Mouse (Mus musculus): ENCODE data around the gene Adgrb2.

The Adgrb2 gene

DNA sequence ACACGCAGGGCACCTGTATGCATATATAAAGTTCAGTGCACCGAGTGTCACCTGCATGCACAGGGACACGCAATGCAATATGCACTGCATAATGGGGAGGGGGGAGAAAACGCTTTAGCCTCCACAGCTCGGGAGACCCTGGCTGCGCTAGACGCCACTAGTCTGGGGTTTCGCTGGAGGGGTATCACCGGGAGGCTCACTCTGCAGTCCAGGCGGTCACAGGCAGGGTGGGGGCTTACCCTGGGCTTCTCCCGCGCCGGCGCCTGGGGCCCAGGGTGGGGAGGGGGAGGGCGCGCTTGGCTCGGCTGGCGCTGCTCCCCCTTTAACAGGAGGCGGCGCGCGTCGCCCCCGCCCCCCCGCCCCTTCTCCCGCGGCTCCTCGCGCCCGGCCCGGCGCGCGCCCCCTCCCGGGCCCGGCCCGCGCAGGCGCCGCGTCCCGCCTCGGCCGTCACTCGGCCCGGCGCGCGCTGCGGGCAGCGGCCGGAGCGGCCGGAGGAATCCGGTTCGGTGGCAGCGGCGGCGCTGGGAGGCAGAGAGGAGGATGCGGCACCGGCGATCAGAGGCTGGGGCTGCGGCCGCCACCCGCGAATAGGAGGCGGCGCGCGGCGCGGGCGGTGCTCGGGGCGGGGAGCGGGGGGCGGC, at the start of gene Adgrb2:
Adgrb2 (plus strand) TSS at position 450 of the 641 bp plus-strand sequence.
- DNase-seq (ENCODE audit: low read depth), result peak; percentile 24

GRCm38 (mm10) chr4:129951359-129951821, 33.3 kb upstream of the Adgrb2 start:
- DNase-seq (ENCODE audit: low read depth), result no peak

- DNase-seq (ENCODE audit: low read depth), result no peak
Observed at GRCm38 (mm10) chr4:129952241-129952810, 32.3 kb upstream of the Adgrb2 start.

DNA sequence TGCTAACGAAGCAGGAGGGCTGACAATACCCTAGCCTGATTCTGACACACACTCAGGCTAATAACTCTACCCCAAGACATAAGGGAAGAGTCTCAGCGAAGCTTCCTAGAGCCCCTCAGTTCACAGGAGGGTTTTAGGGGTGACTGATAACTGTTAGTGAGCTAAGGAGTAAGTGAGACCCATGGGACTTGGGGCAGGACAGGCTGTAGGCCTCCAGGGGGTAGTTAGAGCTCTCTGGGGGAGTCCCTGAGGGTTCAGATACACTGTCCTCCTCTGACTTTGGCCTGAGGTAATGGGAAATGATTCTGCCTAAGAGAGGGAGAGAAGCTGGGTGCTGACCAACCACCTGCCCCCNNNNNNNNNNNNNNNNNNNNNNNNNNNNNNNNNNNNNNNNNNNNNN, 30.1 kb upstream of the Adgrb2 start:
- DNase-seq (ENCODE audit: low read depth), result no peak

DNA sequence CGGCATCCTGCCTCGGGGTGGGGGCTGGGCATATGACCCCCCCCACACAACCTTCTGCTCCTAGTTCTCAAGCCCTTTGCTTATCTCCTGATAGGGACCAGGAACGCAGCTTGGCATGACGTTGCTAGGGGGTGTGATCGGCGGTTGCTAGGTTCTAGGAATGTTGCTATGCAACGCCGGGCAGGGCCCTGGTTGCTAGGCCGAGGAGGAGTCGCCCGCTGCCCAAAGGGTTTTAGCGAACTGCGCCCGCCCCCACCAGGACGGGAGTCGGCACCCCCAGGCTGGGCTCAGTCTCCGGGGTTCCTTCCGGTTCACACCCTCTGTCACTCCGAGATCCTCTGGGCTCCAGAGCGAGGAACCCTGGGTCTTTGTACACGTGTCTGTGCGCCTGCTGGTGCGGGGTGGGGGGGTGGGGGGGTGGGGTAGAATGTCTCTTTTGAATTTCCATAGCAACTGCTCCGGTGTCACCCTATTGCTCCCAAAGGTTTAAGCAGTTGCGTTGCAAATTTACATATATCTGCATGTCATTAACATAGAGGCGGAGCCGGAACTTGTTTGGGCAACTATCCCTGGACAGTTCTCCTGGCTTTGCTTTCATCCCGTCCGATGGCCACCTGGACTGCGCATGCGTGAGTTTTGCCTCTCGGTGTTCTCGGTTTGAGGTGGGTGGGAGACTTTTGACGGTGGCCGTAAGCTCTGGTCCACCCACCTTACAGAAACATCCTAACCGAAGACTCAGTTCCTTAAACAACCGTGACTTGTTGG, 24.3 kb upstream of the Adgrb2 start:
- DNase-seq (ENCODE audit: low read depth), result peak; percentile 57

GRCm38 (mm10) chr4:129965294-129965693, 19.4 kb upstream of the Adgrb2 start:
- no peak for DNase-seq (ENCODE audit: low read depth)

DNA sequence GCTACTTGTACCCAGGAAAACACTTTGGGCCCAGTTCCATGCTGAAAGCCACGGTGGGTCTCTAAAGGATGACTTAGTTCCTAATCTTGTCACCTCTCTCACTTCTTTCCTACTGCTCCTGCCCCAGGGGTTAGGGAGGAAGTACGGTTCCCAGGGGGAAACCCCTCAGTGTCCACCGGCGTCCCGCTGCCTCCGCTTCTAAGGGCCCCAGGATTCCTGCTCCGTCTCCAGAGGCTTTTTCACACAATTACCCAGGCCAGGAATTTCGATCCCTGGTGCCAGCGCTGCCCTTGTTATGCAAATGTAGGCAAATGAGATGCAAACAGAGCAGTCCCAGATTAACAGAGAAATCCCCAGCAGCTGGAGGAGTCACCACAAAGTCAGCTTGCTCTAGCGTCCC, 18.5 kb upstream of the Adgrb2 start:
- no peak for DNase-seq (ENCODE audit: low read depth)

DNA sequence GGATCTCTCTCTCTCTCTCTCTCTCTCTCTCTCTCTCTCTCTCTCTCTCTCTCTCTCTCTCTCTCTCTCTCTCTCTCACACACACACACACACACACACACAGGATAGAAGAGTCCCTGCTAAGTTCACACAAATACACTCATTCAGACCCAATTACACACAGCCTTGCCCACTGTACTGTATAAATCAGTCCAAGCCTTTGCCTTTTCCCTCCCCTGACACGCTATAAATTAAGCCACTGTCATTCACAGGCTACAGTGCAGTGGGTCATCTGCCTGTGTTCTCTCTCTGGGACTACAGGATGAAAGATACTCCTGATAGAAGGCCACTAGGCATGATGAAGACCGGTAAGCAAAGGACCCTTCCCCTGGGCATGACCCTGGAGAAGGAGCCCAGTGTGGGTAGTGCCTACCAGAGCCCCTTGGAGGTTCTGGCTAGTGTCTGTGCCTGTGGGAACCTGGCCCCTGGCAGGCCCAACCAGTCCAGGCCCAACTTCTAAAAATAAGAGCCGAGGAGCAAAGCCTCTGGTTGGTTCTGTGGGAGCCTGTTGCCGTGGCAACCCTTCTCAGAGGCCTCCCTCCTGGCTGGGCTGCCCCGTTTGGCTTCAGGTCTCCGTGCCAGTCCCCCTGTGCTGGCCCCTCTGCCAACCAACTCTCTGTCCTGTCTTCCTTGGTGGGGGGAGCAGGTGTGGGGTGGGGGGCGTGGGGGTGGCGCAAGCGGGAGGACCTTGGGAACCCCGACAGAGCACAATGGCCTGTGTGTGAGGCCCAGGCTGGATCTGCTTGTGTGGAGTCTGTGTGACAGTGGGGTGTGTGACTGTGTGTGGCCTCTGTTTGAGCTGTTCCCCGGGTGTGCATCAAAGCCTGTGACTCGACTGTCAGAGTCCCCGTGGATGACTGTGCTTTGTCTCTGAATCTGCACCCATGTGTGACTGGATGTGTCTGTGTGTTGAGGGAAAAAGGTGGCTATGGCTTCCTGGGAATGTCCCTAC, 17.4 kb upstream of the Adgrb2 start:
- no peak for DNase-seq (ENCODE audit: low read depth)

DNA sequence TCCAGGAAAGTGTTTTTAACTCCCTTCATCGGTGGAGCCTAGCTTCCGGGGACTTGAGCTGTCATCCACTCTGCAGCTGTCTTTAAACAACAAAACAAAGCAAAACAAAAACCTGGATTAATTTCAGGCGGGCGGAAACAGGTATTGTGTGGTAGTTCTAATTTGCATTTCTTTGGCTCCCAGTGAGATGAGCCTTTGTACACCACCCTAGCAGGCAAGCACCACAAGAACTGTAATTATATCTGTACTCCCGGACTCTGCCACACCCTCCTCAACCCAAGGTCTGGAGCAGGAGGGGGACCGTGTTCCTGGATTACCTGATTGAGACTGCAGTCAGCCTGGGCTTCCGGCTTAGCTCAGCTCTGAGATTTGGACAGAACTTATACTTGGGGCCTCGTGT, 14.5 kb upstream of the Adgrb2 start:
- DNase-seq (ENCODE audit: low read depth), result no peak

DNA sequence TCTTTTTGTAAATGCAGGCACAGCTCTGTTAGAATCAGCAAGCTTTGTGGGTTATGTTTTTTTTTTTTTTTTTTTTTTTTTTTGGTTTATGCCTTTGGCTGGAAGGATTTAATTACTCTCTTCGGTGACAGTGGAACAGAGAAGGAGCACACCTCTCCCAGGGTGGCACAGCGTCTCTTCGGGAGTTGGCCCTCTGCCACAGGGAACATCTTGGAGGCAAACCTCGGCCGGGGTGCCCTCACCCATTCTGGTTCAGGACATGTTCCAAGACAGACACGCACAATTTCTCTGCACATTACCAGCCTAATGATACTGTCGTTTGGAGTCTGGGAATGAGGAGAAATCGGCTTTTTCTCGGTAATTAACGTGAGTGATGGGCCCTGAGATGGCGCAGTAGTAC, 13.8 kb upstream of the Adgrb2 start:
- DNase-seq (ENCODE audit: low read depth), result no peak

GRCm38 (mm10) chr4:129971989-129972388, 12.7 kb upstream of the Adgrb2 start:
- DNase-seq (ENCODE audit: low read depth), result no peak

- DNase-seq (ENCODE audit: low read depth), result no peak
Observed at GRCm38 (mm10) chr4:129974285-129974684, 10.4 kb upstream of the Adgrb2 start.

DNA sequence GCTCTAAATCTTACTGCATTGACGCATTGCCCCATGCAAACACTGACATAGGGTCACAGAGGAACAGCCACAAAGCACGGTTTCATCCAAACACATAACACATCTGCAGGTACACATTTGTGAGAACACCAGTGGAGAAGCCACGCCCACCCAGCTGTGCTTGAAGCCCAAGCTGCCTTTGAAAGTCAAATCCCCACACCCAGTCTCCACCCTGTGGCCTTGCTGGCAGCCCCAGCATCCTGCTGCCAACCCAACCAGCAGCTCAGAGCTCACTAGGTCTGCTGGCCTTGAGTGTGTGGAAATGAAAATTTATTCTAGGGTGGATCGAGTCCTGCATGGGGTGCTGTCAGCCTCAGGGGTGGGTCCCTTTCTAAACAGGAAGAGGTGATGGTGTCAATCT, 7.4 kb upstream of the Adgrb2 start:
- no peak for DNase-seq (ENCODE audit: low read depth)

DNA sequence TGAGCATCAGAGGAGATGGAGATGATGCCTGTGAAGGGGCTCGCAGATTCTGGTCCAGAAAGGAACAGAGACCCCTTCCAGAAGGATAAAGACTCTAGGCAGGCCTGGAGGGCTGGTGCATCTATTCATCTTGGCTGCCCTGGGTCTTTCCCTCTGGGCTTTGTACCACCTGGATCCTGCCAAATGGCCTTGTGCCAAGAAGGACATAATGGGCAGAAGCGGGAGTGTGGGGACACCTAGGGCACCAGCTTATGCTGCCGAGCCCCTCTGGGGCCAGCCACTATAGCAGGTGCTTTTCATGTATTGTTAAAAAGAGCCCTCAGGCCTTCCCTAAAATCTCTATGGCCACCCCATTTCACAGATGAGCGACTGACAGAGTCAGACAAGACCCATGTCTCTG, 6.4 kb upstream of the Adgrb2 start:
- DNase-seq (ENCODE audit: low read depth), result no peak

GRCm38 (mm10) chr4:129978930-129979329, 5.7 kb upstream of the Adgrb2 start:
- no peak for DNase-seq (ENCODE audit: low read depth)

GRCm38 (mm10) chr4:129981657-129982056, 3.0 kb upstream of the Adgrb2 start:
- DNase-seq (ENCODE audit: low read depth), result no peak

GRCm38 (mm10) chr4:129983046-129983445, 1.6 kb upstream of the Adgrb2 start:
- DNase-seq (ENCODE audit: low read depth), result no peak

GRCm38 (mm10) chr4:129983764-129984420, 778 bp upstream of the Adgrb2 start:
- DNase-seq (ENCODE audit: low read depth), result peak; percentile 55

DNA sequence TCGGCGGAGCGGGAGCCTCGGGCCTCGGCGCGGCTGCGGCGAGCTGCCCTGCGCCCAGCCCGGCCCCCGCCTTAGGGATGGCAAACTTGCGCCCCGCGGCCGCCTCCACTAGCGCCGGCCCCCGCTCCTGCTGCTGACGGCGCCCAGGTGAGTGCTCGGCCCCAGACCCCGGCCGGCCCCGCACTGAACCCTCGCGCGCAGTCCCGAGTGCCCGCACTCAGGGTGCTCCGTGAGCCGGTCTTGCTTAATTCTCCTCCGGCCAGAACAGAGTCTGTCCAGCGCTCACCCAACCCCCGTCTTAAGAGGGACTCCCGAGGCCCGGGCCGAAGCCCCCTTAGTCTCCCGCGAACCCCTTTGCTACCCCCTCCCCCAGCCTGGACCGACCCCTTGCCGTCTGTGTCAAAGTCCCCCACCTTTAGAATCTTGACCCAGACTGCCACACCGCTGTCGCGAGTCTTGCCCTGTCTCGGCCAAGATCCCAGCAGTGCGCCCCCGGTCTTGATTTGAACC, 546 bp downstream of the Adgrb2 start:
- peak; percentile 23 for DNase-seq (ENCODE audit: low read depth)

DNA sequence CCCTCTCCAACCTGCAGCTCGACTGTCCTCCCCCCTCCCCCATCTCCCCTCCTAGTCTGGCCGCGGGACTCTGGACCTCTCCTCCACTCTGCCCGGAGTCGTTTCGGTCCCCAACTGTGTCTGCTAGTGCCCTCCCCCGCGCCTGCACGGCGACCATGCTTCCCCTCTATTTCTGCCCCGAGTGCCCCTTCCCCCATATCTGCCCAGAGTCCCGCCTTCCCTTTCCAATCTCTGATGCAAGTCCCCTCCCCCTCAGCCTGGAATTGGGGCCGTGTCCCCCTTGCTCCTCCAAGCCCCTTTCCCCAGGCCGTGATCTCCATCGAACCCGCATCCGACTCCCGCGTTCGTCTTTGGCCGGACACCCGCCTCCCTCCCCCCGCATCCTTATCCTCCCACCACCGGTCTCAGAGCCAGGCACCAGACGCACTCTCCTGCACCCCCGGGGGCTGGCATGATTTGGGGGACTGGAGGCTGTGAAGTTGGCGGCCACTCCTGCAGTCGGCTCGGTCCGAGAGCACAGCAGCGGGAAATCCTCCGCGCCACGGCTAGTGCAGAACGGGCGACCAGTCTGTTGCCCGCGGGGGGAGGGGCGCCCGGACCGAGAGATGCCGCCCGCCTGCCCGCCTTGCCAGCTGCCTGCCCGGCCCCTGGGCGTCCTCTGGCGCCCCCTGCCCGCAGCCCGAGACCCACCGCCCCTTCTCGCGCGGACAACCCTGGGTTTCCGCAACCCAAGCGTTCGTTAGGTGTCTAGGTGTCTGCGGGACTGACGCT, 1.2 kb downstream of the Adgrb2 start:
- DNase-seq (ENCODE audit: low read depth), result peak; percentile 61
